20 mouse cellular contexts compared by ENCODE assay signal in genomic region chr3:83787086-83787485, GRCm38 (mm10). TPM values are rescaled to one million over a fixed set of nuclear protein-coding genes. Genes with fewer than 3 reads are reported as not detected.
DNase-seq lines count a peak whose midpoint lies in the region; ATAC-seq and TF ChIP-seq lines count a peak whose summit lies in the region.
"Had no signal": no experiment of that assay in that cellular context is flagged by ENCODE, and none has a peak within 500 bp of the region (broad histone marks: within the 10 kb centered on the region; RNA-seq: fewer than 3 reads in every experiment).

No protein-coding gene starts in this region.

- H3K4me1 ChIP-seq in intestine, embryonic 14.5 days (replicated peaks; ENCODE audit: control insufficient read depth, insufficient read depth, low read length) = peaks cover 17% of the 10 kb centered on the region
- peaks cover 12% of the 10 kb centered on the region for H3K4me1 ChIP-seq in intestine, embryonic 16.5 days (ENCODE audit: control insufficient read depth, insufficient read depth, low read length)
- H3K4me1 ChIP-seq in ES-E14 (ENCODE audit: control insufficient read depth in 2 of 2, insufficient read depth in 2 of 2, low read length in 2 of 2, poor library complexity in 1 of 2) = peaks cover 0 to 12% of the 10 kb centered on the region in 2 experiments; a peak in 1 of 4 replicates
- H3K4me1 ChIP-seq: forebrain, embryonic 15.5 days had no signal

- H3K4me3 ChIP-seq in intestine, embryonic 14.5 days (ENCODE audit: low read depth, low read length) = no peak overlapping the region
- H3K4me3 ChIP-seq in intestine, embryonic 16.5 days (ENCODE audit: low read length) = no peak overlapping the region
- no peak overlapping the region for H3K4me3 ChIP-seq in ES-E14 (ENCODE audit: insufficient read depth in 1 of 2, low read depth in 1 of 2, low read length in 2 of 2, poor library complexity in 1 of 2, severe bottlenecking in 1 of 2)
- H3K4me3 ChIP-seq: embryonic facial prominence, embryonic 10.5 days; embryonic facial prominence, embryonic 12.5 days; forebrain, embryonic 13.5 days; forebrain, embryonic 15.5 days had no signal

- whole genome bisulfite sequencing in intestine, embryonic 14.5 days = 94% methylated on average over 2 of the region's 2 CpGs
- 85% methylated on average over 2 of the region's 2 CpGs for WGBS in intestine, embryonic 16.5 days

- H3K4me2 ChIP-seq in intestine, embryonic 14.5 days (ENCODE audit: low read length) = no peak overlapping the region
- H3K4me2 ChIP-seq in intestine, embryonic 16.5 days (ENCODE audit: low read depth, low read length) = no peak overlapping the region
- H3K4me2 ChIP-seq: embryonic facial prominence, embryonic 12.5 days; forebrain, embryonic 13.5 days; forebrain, embryonic 15.5 days had no signal

- DNase-seq in intestine, embryonic 14.5 days (ENCODE audit: low spot score) = peak; percentile 29
- DNase-seq in ES-CJ7 (ENCODE audit: low read depth, low spot score) (peak; percentile 64), ES-E14 (ENCODE audit: low read depth, low spot score) (no peak), ZHBTc4 (ENCODE audit: low read depth, low spot score) (peak; percentile 63)
- DNase-seq in cerebellum, adult 11-12 months = no peak
- DNase-seq in layer of hippocampus, adult 8-10 months (ENCODE audit: low spot score in 2 of 2) = no peak
- DNase-seq: adrenal gland, adult 2 months; adrenal gland, postnatal 25 days; cerebellum, adult 11 months; cerebellum, adult 2 months; cerebellum, adult 9-10 months; cerebellum, postnatal 10 days; cerebellum, postnatal 25 days; forebrain, postnatal 0 days had no signal

- in situ Hi-C loops in ES-E14 (cut with MboI; ENCODE audit: low sequenced_read_pairs in 2 of 2, unreplicated experiment in 2 of 2) = no loop called here

- H3K9ac ChIP-seq in intestine, embryonic 14.5 days (ENCODE audit: low read length) = no peak overlapping the region
- H3K9ac ChIP-seq in intestine, embryonic 16.5 days (ENCODE audit: low read depth, low read length) = no peak overlapping the region
- H3K9ac ChIP-seq in ES-E14 (ENCODE audit: insufficient read depth, low read depth, low read length, poor library complexity, severe bottlenecking) = no peak overlapping the region
- H3K9ac ChIP-seq: embryonic facial prominence, embryonic 12.5 days; forebrain, embryonic 13.5 days; forebrain, embryonic 15.5 days; forebrain, postnatal 0 days had no signal

- no peaks in the 10 kb centered on the region for H3K36me3 ChIP-seq in intestine, embryonic 14.5 days (ENCODE audit: control insufficient read depth, insufficient read depth, low read length)
- no peaks in the 10 kb centered on the region for H3K36me3 ChIP-seq in intestine, embryonic 16.5 days (ENCODE audit: control insufficient read depth, insufficient read depth, low read length)
- H3K36me3 ChIP-seq in ES-E14 (ENCODE audit: control insufficient read depth, insufficient read depth, low read length, poor library complexity, severe bottlenecking) = no peaks in the 10 kb centered on the region; the same call in 1 of the 2 replicates
- H3K36me3 ChIP-seq: embryonic facial prominence, embryonic 12.5 days; forebrain, embryonic 15.5 days had no signal

- H3K27ac ChIP-seq in intestine, embryonic 14.5 days (ENCODE audit: low read depth) = no peak overlapping the region
- no peak overlapping the region for H3K27ac ChIP-seq in intestine, embryonic 16.5 days (ENCODE audit: low read length)
- H3K27ac ChIP-seq in ES-E14 (ENCODE audit: insufficient read depth, low read depth, low read length, poor library complexity, severe bottlenecking) = peak overlapping the region; percentile 38; the same call in 1 of the 2 replicates
- H3K27ac ChIP-seq: embryonic facial prominence, embryonic 10.5 days; embryonic facial prominence, embryonic 12.5 days; forebrain, embryonic 13.5 days; forebrain, embryonic 15.5 days had no signal

- H3K9me3 ChIP-seq in intestine, embryonic 14.5 days (ENCODE audit: control insufficient read depth, low read length) = no peaks in the 10 kb centered on the region
- no peaks in the 10 kb centered on the region for H3K9me3 ChIP-seq in intestine, embryonic 16.5 days (ENCODE audit: control insufficient read depth, low read length)
- H3K9me3 ChIP-seq in ES-E14 (ENCODE audit: control insufficient read depth, insufficient read depth, low read depth, low read length) = no peaks in the 10 kb centered on the region
- H3K9me3 ChIP-seq: embryonic facial prominence, embryonic 12.5 days; forebrain, embryonic 13.5 days; forebrain, embryonic 15.5 days had no signal

- ATAC-seq in intestine, embryonic 14.5 days (replicated peaks; ENCODE audit: low FRiP score, low TSS enrichment, low read depth) = no peak
- ATAC-seq in intestine, embryonic 16.5 days = no peak
- ATAC-seq: forebrain, embryonic 13.5 days; forebrain, embryonic 15.5 days; forebrain, postnatal 0 days had no signal

- H3K27me3 ChIP-seq in intestine, embryonic 14.5 days (replicated peaks; ENCODE audit: control insufficient read depth, insufficient read depth, low read length) = 0 out of 2 replicates have a peak, but pooled peaks cover 3% of the 10 kb centered on the region
- H3K27me3 ChIP-seq in intestine, embryonic 16.5 days (replicated peaks; ENCODE audit: control insufficient read depth, insufficient read depth, low read length) = peaks cover 6% of the 10 kb centered on the region
- H3K27me3 ChIP-seq: forebrain, embryonic 15.5 days had no signal

TF ChIP-seq in ES-E14, 5 proteins besides CTCF, POLR2A, EP300 and RAD21:
- no peak for TF ChIP-seq HCFC1 (IDR thresholded peaks at IDR 0.05; ENCODE audit: borderline replicate concordance, insufficient read depth, low read length)
- TF ChIP-seq CHD2 (IDR thresholded peaks at IDR 0.05; ENCODE audit: low read depth, low read length) = no peak
- TF ChIP-seq MAFK (IDR thresholded peaks at IDR 0.05; ENCODE audit: insufficient read depth, low read depth, low read length) = no peak
- TF ChIP-seq ZNF384 (IDR thresholded peaks at IDR 0.05; ENCODE audit: low read depth, low read length) = no peak
- no peak for TF ChIP-seq ZC3H11A (IDR thresholded peaks at IDR 0.05; ENCODE audit: borderline replicate concordance, low read depth, low read length)
TF ChIP-seq in ES-E14: peak in this region for 0.

RNA-seq across cellular contexts. Expression of gene Sfrp2, which starts 21.0 kb away (rescaled TPM):
- 102 and 108 TPM in 2 replicates for polyA plus RNA-seq in intestine, embryonic 14.5 days (2014; fragmentation: Nextera tagmentation; extraction: Ambion mirVana)
- 56.2 and 58.9 TPM in 2 replicates for polyA plus RNA-seq in intestine, embryonic 16.5 days (2015; fragmentation: Nextera tagmentation; extraction: Ambion mirVana)
- total RNA-seq in ES-E14 (2012; rRNA removed) = 29.5 and 65.4 TPM in 2 replicates
- total RNA-seq in layer of hippocampus, adult 8-10 months (2022) = 1 to 10 TPM; 1.4 to 1.9 (median 1.6) TPM
- total RNA-seq: MEL had no signal

RNA-seq across cellular contexts. Expression of gene Tlr2, which starts 54.5 kb away (rescaled TPM):
- polyA plus RNA-seq in intestine, embryonic 14.5 days (2014; fragmentation: Nextera tagmentation; extraction: Ambion mirVana) = 3.5 and 3.9 TPM in 2 replicates
- polyA plus RNA-seq in intestine, embryonic 16.5 days (2015; fragmentation: Nextera tagmentation; extraction: Ambion mirVana) = 2.2 TPM in 2 replicates
- total RNA-seq in ES-E14 (2012; rRNA removed) = 11.8 and 13.8 TPM in 2 replicates
- total RNA-seq in layer of hippocampus, adult 8-10 months (2022) = 1 to 10 TPM in 3 of 4 experiments, under 1 TPM in 1; 0.47 to 7.3 (median 2.8) TPM
- total RNA-seq: MEL had no signal

Comparison
In these comparisons a context has a peak if more than half of its experiments do, and no peak if none do; other contexts are left out.
1. DNase-seq: peak in intestine, embryonic 14.5 days (single experiment), ES-CJ7 (single experiment) and ZHBTc4 (single experiment); none in ES-E14 (single experiment), cerebellum, adult 11-12 months (single experiment) and layer of hippocampus, adult 8-10 months (0 of 2).
2. RNA of gene Sfrp2, which starts 21.0 kb away (total RNA-seq): 29.5 to 65.4 TPM in ES-E14; 1.4 to 1.9 TPM in layer of hippocampus, adult 8-10 months; every median in the first group is over 10 times any median in the second.